Mouse (Mus musculus) layer of hippocampus, postnatal 10 days (tissue): ENCODE measurements around the gene Iqca. TPM values are rescaled to one million over a fixed set of nuclear protein-coding genes. Genes with fewer than 3 reads are reported as not detected.

Experiments
- total RNA-seq, 2 experiments: library from RNA; stranded (reverse); gene quantifications; 2 replicates each; pipeline ENCODE4 v1.2.3; 2021

Gene Iqca
- total RNA-seq, 2 experiments from 2014 or later = 1.1 to 2.2 TPM

Other genes with a start within 250 kb of the Iqca start
- gene Gbx2, start 222.2 kb downstream of the Iqca start, total RNA-seq = under 1 TPM; 0.55 to 0.67 TPM
- 1 to 10 TPM; 2.3 to 2.4 TPM for gene Asb18, start 138.7 kb downstream of the Iqca start, total RNA-seq
- 1 to 10 TPM; 8.4 to 8.5 TPM for gene Ackr3, start 50.6 kb upstream of the Iqca start, total RNA-seq